Mouse (Mus musculus): ENCODE results near the gene Tcirg1.

- TF ChIP-seq CTCF (IDR thresholded peaks at IDR 0.05; ENCODE audit: low read depth, low read length) (no peak), POLR2A (IDR thresholded peaks at IDR 0.05; ENCODE audit: borderline replicate concordance, low read depth, low read length) (no peak)
Observed at GRCm38 (mm10) chr19:3864960-3865359, 42.0 kb downstream of the Tcirg1 start.
